Mouse (Mus musculus): Measurements from ENCODE around the gene Fut2.

GRCm38 (mm10) chr7:45709036-45709435, 42.8 kb upstream of the Fut2 start:
- TF ChIP-seq FLI1 (IDR thresholded peaks at IDR 0.05; ENCODE audit: low read length) (no peak), GATA1 (IDR thresholded peaks at IDR 0.05; ENCODE audit: borderline replicate concordance, low read length) (no peak)
